Mouse (Mus musculus): Measurements from ENCODE around the gene Ankmy1. TPM values are rescaled to one million over a fixed set of nuclear protein-coding genes. Genes with fewer than 3 reads are reported as not detected.

The Ankmy1 gene
- total RNA-seq, 2 experiments from 2014 or later: 0.14 TPM; not detected in 1

GRCm38 (mm10) chr1:92875360-92876111 is 27.2 kb downstream of the Ankmy1 start:
- DNase-seq (ENCODE audit: low spot score): no peak

GRCm38 (mm10) chr1:92874011-92874410 is 28.7 kb downstream of the Ankmy1 start:
- DNase-seq (ENCODE audit: low spot score): no peak

GRCm38 (mm10) chr1:92872666-92873065 is 30.0 kb downstream of the Ankmy1 start:
- DNase-seq (ENCODE audit: low spot score): no peak

- DNase-seq (ENCODE audit: low spot score): no peak
Measured at GRCm38 (mm10) chr1:92869985-92870384, 32.7 kb downstream of the Ankmy1 start.

- no peak for DNase-seq (ENCODE audit: low spot score)
Measured at GRCm38 (mm10) chr1:92866170-92866569, 36.5 kb downstream of the Ankmy1 start.

- no peak for DNase-seq (ENCODE audit: low spot score)
Measured at GRCm38 (mm10) chr1:92863268-92863667, 39.4 kb downstream of the Ankmy1 start.

GRCm38 (mm10) chr1:92861503-92861902 is 41.2 kb downstream of the Ankmy1 start:
- no peak for DNase-seq (ENCODE audit: low spot score)

GRCm38 (mm10) chr1:92852450-92852849 is 50.3 kb downstream of the Ankmy1 start:
- no peak for DNase-seq (ENCODE audit: low spot score)

GRCm38 (mm10) chr1:92849938-92850574 is 52.6 kb downstream of the Ankmy1 start:
- DNase-seq (ENCODE audit: low spot score): no peak

- no peak for DNase-seq (ENCODE audit: low spot score)
Measured at GRCm38 (mm10) chr1:92849491-92849890, 53.2 kb downstream of the Ankmy1 start.

GRCm38 (mm10) chr1:92847873-92848839 is 54.5 kb downstream of the Ankmy1 start:
- DNase-seq (ENCODE audit: low spot score): no peak

- no peak for DNase-seq (ENCODE audit: low spot score)
Measured at GRCm38 (mm10) chr1:92845889-92846288, 56.8 kb downstream of the Ankmy1 start.

- DNase-seq (ENCODE audit: low spot score): no peak
Measured at GRCm38 (mm10) chr1:92841427-92841826, 61.3 kb downstream of the Ankmy1 start.

GRCm38 (mm10) chr1:92840231-92840890 is 62.3 kb downstream of the Ankmy1 start:
- no peak for DNase-seq (ENCODE audit: low spot score)

GRCm38 (mm10) chr1:92839211-92839610 is 63.5 kb downstream of the Ankmy1 start:
- DNase-seq (ENCODE audit: low spot score): no peak

- DNase-seq (ENCODE audit: low spot score): peak; percentile 72
Measured at GRCm38 (mm10) chr1:92837931-92838833, 64.5 kb downstream of the Ankmy1 start.

- peak; percentile 88 for DNase-seq (ENCODE audit: low spot score)
Measured at GRCm38 (mm10) chr1:92833987-92834706, 68.6 kb downstream of the Ankmy1 start.

- DNase-seq (ENCODE audit: low spot score): peak; percentile 67
Measured at GRCm38 (mm10) chr1:92832011-92833010, 70.4 kb downstream of the Ankmy1 start.
